Mouse (Mus musculus): ENCODE results near the gene Atxn1.

The Atxn1 gene

DNA sequence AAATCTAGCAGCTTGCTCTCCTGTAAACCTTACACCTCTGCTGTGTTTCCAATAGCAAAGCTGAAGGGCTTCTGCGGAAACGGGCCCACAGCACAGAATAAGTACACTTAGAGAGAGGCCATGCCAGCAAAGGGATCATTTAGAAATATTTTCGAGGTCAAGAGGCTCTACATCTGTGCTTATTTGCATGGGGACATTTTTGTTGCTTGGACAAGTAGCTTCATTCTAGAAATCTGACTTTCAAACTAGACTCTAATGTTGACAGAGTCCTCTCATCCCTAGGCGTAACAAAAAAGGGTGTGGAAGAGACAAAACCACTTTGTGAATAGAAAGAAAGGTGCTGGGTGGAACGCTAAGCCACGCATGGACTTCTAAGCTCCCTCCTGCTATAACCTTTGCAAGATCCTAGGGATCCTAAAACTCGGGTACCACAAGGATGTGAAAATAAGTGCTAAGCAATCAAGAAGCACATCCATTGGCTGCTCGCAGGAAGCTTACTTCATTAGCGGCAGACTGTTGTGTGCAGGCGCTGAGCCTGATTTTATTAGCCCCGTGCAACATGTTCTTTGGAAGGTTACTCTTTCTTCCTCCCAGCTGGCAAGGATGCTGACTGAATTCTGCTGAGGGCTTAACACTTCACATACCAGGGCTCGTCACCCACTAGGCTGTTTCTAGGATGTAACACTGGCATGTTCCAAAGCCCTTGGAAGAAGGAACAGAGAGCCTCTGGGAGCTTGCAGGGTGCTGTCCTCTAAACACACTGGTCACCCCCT lies 334.1 kb downstream of the Atxn1 start:
- DNase-seq (ENCODE audit: low read depth, low spot score) = no peak

GRCm38 (mm10) chr13:45629750-45630149 lies 335.1 kb downstream of the Atxn1 start:
- DNase-seq (ENCODE audit: low read depth, low spot score) = no peak

- DNase-seq (ENCODE audit: low read depth, low spot score) = no peak
These were observed 336.5 kb downstream of the Atxn1 start for GRCm38 (mm10) chr13:45628341-45628740.

GRCm38 (mm10) chr13:45627206-45627751 lies 337.5 kb downstream of the Atxn1 start:
- no peak for DNase-seq (ENCODE audit: low read depth, low spot score)

DNA sequence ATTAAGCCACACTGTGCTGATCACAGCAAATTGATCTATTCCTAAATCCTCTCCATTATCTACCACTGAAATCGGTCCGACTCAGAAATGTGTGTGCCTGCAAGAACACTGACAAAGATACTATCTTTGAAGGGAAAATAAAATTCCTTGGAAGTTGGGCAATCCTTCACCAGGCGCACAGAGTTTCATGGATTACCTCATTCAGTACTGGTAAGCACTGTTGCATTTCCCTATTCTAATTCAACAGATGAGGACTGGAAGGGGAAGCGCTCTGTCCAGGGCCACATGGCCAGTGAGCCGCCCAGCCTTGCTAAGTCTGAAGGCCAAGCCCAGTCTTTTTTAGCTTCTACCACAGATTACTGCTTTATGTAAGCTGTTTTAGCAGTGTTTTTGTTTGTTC lies 339.1 kb downstream of the Atxn1 start:
- no peak for DNase-seq (ENCODE audit: low read depth, low spot score)

DNA sequence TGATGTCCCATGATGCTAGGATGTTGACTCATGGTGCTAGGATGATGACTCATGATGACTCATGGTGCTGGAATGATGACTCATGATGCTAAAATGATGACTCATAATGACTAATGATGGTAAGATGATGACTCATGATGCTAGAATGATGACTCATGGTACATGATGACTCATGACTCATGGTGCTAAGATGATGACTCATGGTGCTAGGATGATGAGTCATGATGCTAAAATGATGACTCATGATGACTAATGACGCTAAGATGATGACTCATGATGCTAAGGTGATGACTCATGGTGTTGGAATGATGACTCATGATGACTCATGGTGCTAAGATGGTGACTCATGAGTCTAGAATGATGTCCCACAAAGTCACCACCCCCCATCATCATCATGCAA lies 341.0 kb downstream of the Atxn1 start:
- peak; percentile 9 for DNase-seq (ENCODE audit: low read depth, low spot score)

- no peak for DNase-seq (ENCODE audit: low read depth, low spot score)
These were observed 341.8 kb downstream of the Atxn1 start for GRCm38 (mm10) chr13:45622871-45623546.

GRCm38 (mm10) chr13:45620687-45621086 lies 344.1 kb downstream of the Atxn1 start:
- no peak for DNase-seq (ENCODE audit: low read depth, low spot score)

DNA sequence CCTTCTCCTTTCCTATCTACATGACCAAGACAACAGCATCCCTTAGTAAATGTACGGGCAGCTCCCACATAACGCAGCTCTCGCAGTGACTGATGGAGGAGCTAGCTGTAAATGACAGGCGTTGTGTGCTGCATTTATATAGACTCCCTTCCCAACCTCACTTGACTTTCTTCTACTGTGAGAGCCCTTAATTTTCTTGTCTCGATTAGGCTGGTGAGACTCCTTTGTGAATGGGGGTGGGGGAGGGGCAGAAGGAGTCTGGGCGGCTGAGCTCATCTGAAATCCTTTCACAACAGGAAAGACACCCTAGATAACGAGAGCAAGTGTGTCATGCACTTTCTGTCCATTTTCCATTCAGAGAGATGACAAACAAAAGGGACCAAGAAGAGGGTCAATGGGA lies 344.5 kb downstream of the Atxn1 start:
- no peak for DNase-seq (ENCODE audit: low read depth, low spot score)

- DNase-seq (ENCODE audit: low read depth, low spot score) = no peak
These were observed 346.8 kb downstream of the Atxn1 start for GRCm38 (mm10) chr13:45617988-45618387.

- DNase-seq (ENCODE audit: low read depth, low spot score) = no peak
These were observed 350.0 kb downstream of the Atxn1 start for GRCm38 (mm10) chr13:45614762-45615161.

DNA sequence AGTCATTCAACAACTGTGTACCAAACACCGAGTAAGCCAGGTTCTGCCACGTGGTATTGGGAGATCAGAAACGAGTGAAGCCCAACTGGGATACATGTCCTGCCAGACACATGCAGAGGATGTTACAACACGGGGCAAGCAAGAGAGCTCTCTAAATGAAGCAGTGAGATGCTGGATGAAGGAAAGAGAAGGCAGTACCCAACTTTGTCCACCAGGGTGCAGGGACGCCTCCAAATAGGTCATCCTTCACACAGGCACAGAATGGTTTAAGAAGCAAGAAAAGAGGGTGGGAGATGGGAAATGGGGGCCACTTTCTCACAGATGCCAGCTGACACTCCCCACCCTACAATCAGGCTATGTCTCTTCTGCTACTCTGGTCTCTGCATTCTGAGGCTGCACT lies 351.5 kb downstream of the Atxn1 start:
- no peak for DNase-seq (ENCODE audit: low read depth, low spot score)

- no peak for DNase-seq (ENCODE audit: low read depth, low spot score)
These were observed 353.3 kb downstream of the Atxn1 start for GRCm38 (mm10) chr13:45611554-45611953.

GRCm38 (mm10) chr13:45609461-45609860 lies 355.3 kb downstream of the Atxn1 start:
- no peak for DNase-seq (ENCODE audit: low read depth, low spot score)

DNA sequence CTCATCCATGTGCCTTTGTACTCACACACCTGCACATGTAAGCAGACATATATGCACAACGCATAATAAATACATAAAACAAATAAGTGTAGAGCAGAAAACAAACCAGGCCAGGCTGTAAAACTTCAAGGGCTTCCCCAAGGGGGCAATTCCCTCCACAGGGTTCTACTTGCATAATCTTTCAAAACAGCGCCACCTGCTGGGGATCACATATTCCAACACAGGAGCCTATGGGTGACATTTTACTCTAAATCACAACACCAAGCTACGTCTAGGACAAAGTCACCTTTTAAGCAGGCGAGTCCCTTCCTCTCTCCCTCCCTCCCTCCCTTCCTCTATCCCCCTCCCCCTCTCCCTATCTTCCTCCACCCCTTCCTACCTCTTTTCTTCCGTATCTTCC lies 356.2 kb downstream of the Atxn1 start:
- DNase-seq (ENCODE audit: low read depth, low spot score) = no peak

GRCm38 (mm10) chr13:45607946-45608345 lies 356.9 kb downstream of the Atxn1 start:
- DNase-seq (ENCODE audit: low read depth, low spot score) = no peak

GRCm38 (mm10) chr13:45603636-45604035 lies 361.2 kb downstream of the Atxn1 start:
- DNase-seq (ENCODE audit: low read depth, low spot score) = no peak

GRCm38 (mm10) chr13:45600443-45600842 lies 364.4 kb downstream of the Atxn1 start:
- DNase-seq (ENCODE audit: low read depth, low spot score) = no peak

DNA sequence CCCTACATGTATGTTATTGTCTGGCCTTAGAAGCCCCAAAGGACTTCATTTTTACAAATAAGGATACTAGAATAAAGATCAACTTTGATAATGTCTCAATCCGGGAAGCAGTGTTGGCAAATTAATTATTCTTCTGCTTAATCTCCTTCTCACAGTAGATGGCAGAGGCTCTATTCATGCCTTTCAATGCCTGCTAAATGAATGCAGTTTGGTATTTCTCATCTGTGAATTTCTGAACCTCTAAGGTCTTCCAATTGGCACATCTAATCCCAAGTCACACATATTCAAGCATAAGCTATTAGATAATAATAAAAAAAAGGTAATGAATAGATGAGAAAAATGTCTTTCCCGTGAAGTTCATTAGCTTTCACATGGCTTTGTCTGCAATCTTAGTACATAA lies 365.0 kb downstream of the Atxn1 start:
- no peak for DNase-seq (ENCODE audit: low read depth, low spot score)

GRCm38 (mm10) chr13:45595416-45595815 lies 369.4 kb downstream of the Atxn1 start:
- DNase-seq (ENCODE audit: low read depth, low spot score) = no peak

DNA sequence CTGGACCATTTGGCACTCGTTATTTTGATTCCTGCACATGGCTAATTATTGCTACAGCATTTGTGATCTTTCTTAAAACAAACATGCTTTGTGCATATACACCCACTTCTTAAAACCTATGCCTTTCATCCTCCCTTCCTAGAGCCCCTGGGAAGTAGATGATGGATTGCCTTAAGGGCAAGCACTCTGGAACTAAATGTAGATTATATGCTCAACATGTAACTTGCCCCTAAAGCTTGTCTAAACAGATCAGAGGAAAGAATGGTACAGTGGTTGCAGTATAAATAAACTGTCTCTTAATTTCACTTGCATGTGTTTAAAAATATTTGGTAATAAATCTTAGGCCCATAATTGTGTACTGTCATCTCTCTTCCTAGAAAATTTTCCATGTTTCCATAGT lies 370.9 kb downstream of the Atxn1 start:
- no peak for DNase-seq (ENCODE audit: low read depth, low spot score)

DNA sequence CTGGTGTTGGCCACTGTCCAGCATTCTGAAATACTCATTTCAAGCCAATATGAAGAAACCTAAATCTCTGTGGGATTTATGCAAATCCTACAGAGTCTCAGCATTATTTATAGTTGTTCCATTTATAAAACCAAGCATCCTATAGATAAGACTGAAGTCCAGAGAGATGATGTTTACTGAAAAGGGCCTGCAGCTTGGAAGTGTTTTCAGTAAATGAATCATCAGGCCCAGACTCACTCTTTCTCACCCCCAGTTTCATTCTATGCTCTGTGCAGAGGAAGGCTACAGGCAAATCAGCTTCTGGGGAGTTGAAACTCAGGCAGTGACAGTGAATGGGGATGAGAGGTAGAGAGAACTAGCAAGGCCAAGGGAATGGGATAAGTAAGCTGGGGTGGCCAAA lies 373.9 kb downstream of the Atxn1 start:
- DNase-seq (ENCODE audit: low read depth, low spot score) = no peak

DNA sequence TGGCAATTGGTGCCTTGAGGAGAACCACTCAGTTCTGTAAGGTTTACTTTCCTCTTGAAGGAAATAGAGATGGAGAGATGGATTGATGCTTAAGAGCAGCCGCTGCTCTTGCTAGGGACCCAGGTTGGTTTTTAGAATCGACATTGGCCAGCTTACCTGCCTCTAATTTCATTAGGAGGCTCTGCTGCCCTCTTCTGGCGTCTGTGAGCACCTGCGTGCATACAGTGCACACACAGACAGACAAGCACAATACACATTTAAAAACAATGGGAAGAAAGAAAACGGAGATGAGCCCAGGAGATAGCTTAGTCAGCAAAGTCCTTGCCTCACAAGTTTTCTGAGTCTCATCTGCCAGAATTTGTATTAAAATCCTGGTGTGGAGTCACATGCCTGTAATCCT lies 381.7 kb downstream of the Atxn1 start:
- DNase-seq (ENCODE audit: low read depth, low spot score) = no peak
